In genomic region chr4:21952255-21952654, GRCm38 (mm10) we compare ENCODE assay signal across 23 mouse cellular contexts. TPM values are rescaled to one million over a fixed set of nuclear protein-coding genes. Genes with fewer than 3 reads are reported as not detected.
DNase-seq lines count a peak whose midpoint lies in the region; ATAC-seq and TF ChIP-seq lines count a peak whose summit lies in the region.
"Had no signal": no experiment of that assay in that cellular context is flagged by ENCODE, and none has a peak within 500 bp of the region (broad histone marks: within the 10 kb centered on the region; RNA-seq: fewer than 3 reads in every experiment).

No protein-coding gene starts in this region.

- H3K4me3 ChIP-seq in left cerebral cortex, adult 2 months = no peak overlapping the region
- H3K4me3 ChIP-seq: embryonic facial prominence, embryonic 10.5 days; embryonic facial prominence, embryonic 13.5 days; erythroblast, embryonic 14.5 days; forebrain, embryonic 12.5 days; forebrain, embryonic 15.5 days; gastrocnemius, adult 2 months; hindbrain, embryonic 12.5 days; hindbrain, embryonic 15.5 days had no signal

- intact Hi-C loops in left cerebral cortex, adult 2 months (cut with DNase I) = loop anchor here (5.0 to 10.0 kb wide), 2 partner anchors 75 to 107 kb away; partner anchors contain the start of genes Coq3 and Pnisr
- intact Hi-C loops in left cerebral cortex, postnatal 10 days (cut with DNase I) = no loop called here

- ATAC-seq in frontal cortex, adult (ENCODE audit: low TSS enrichment) = peak; percentile 74
- ATAC-seq: Patski had no signal

- no peak for TF ChIP-seq CTCF in left cerebral cortex, adult 2 months (IDR thresholded peaks at IDR 0.05)

- DNase-seq in frontal cortex, postnatal 10 days (ENCODE audit: low spot score in 2 of 2) = no peak
- DNase-seq in left cerebral cortex, adult 2 months (ENCODE audit: extremely low spot score in 1 of 2, low spot score in 2 of 2) = no peak
- DNase-seq in left cerebral cortex, postnatal 10 days (ENCODE audit: extremely low spot score in 1 of 2, low spot score in 2 of 2) = no peak
- peak; percentile 46 for DNase-seq in right cerebral cortex, adult 18-20 months
- DNase-seq in right cerebral cortex, postnatal 4 days = no peak
- DNase-seq in natural killer cell, adult 2 months (ENCODE audit: low spot score in 2 of 2) = no peak
- DNase-seq: adrenal gland, postnatal 14 days; cerebellum, adult 11-12 months; cerebellum, adult 8-10 months; cerebellum, postnatal 10 days; cerebellum, postnatal 36 days; embryo, embryonic 11 days; gastrocnemius, adult 2 months; gastrocnemius, postnatal 14 days had no signal

- H3K27ac ChIP-seq in left cerebral cortex, adult 2 months = peak overlapping the region; percentile 28; the same call in 1 of the 2 replicates
- H3K27ac ChIP-seq: embryonic facial prominence, embryonic 10.5 days; embryonic facial prominence, embryonic 13.5 days; forebrain, embryonic 12.5 days; forebrain, embryonic 15.5 days; gastrocnemius, adult 2 months; hindbrain, embryonic 12.5 days; hindbrain, embryonic 15.5 days had no signal

RNA-seq across cellular contexts. Expression of gene Faxc, which starts 21.1 kb away (rescaled TPM):
- 10 to 100 TPM; 69.5 to 75.5 TPM for total RNA-seq in left cerebral cortex, adult 2 months (2021)
- total RNA-seq in left cerebral cortex, postnatal 10 days (2021) = 100 to 1,000 TPM in 1 of 2 experiments, 10 to 100 TPM in 1; 98.9 to 104 TPM
